Mouse (Mus musculus): ENCODE results near the gene Ldhal6b. TPM values are rescaled to one million over a fixed set of nuclear protein-coding genes. Genes with fewer than 3 reads are reported as not detected.
"Not testable (repeated sequence)": the region's sequence is repeated elsewhere in the genome, so short reads cannot be mapped to it uniquely, and the experiment has no call there.

Ldhal6b gene
- total RNA-seq (2021) = 1 to 10 TPM; 1.9 to 2.0 TPM

DNA sequence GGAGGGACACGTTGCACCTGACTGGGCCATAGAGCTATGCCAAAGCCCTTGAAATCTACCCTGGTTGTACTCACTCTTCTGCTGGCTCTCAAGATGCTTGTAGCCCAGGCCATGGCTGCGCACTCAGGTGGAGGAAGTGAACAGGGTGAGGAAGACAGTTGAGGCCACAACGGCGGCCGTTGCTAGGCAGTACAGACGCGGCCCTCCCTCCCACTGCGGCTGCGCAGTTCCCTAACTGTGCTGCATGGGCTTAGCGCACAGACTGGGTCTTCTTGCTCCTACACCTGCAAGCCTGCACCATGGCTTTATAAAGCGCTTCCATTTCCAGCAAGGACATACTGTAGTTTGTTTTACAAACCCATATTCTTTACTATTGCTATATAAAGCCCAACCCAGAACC lies at the start of gene Ldhal6b:
TSS of gene Ldhal6b (minus strand) at position 223 of the 400 bp plus-strand sequence.
- intact Hi-C loops (cut with DNase I) = no loop called here
- no peak for DNase-seq

DNA sequence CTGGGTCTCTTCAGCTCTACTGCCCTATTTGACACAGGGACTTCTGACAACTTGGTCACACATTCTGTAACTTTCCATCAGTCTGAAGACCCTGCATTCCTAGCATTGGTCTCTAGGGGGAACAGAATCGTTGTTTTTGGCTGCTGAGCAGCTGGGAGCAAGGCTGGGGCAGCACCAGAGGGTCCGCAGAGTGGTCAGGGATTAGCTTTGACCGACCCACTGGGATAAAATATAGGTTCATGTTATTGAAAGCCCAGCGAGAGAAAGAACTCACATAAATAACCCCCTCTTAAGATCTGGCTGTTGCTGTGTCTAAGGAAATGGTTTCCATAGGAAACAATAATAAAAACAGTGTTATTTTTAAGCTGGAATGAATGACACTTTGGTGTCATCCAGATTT lies 48.6 kb upstream of the Ldhal6b start:
- intact Hi-C loops (cut with DNase I) = no loop called here
- DNase-seq = no peak

DNA sequence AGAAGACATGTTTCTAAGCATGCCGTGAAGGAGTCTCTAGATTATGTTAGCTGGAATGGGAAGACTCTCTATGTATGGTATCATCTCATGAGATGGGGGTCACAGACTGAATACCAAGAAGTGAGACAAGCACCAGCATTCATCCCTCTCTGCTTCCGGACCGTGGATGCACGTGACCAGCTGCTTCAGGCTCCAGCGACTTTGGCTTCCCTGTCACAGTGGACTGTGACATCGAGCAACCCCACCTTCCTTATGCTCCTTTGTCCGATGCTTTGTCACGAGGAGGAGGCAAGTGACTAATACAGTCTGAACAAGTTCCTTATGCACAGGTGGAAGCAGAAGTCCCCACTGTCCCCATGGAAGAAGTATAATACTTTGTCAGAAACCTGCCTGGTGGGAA lies 48.2 kb upstream of the Ldhal6b start:
- DNase-seq = no peak
- intact Hi-C loops (cut with DNase I) = no loop called here

DNA sequence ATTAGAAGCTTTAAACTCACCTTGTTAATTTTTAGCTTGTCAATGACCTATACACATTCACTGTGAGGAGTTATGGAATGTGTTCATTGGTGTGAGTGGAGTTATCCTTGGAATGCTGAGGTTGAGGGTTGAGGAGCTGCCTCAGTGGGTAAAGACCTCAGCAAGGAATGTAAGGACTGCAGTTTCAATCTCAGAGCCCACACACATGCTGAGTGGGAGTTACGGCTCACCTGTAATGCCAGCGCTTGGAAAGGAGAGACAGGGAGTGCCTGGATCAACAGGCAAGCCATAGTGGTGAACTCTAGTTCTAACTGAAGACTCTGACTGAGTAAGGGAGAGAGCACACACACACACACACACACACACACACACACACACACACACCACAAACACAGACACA lies 45.3 kb upstream of the Ldhal6b start:
- DNase-seq = no peak
- intact Hi-C loops (cut with DNase I) = no loop called here

DNA sequence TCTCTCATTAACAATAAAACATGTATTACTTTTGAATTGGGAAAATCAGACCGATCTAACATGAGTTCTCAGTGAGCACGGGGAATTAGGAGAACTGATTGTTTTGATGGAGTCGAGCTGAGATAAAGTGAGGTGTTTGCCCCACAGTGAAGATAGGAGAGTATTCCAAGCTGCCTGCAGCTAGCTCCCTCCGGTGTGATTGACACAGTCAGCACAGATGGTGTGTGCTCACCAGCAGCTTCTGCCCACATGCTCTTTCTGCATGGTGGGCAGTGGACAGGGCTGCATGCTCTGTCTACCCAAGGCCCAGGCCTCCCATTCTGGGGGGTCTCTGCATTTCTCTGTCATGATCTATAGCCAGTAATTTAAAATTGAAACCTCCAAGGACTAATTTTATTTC lies 35.1 kb upstream of the Ldhal6b start:
- peak; percentile 12 for DNase-seq
- intact Hi-C loops (cut with DNase I) = no loop called here

DNA sequence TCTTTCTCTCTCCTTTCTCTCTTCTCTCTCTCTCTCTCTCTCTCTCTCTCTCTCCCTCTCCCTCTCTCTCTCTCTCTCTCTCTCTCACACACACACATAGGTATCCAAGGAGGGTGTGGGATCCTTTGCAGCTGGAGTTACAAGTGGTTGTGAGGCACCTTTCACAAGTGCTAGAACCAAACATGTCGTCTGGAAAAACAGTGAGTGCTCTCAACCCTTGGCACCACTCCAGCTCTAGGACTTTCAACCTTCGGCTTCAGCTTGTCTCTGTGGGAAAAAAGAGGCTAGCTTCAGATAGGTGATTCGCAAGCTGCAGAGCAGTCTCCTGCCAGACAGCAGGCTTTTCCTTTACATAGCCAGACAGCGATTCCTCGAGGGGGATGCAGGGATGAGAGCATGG lies 25.2 kb upstream of the Ldhal6b start:
- intact Hi-C loops (cut with DNase I) = loop anchor here (5.0 kb wide), 1 partner anchor 49 kb away; the partner anchor contains the start of gene Zdhhc14
- no peak for DNase-seq

DNA sequence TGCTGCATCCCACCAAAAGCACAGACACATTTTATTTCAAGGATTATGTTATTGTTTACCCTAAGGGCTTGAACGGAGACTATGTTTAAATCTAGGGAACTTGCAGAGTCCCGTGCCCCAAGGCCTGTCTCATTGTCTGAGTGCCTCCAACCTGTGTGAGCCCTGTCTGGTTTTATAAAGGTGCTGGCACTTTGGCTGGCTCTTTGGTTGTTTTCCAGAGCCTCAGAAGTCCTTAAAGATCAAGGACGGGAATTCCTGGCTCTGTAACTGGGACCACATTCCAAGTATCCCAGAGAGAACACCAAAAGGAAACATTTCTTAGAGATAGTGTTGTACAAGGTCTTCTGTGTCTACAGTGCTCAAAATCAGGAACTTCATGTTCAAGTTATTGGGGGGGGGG lies 24.7 kb upstream of the Ldhal6b start:
- intact Hi-C loops (cut with DNase I) = loop anchor here (5.0 kb wide), 1 partner anchor 49 kb away; the partner anchor contains the start of gene Zdhhc14
- DNase-seq = no peak

DNA sequence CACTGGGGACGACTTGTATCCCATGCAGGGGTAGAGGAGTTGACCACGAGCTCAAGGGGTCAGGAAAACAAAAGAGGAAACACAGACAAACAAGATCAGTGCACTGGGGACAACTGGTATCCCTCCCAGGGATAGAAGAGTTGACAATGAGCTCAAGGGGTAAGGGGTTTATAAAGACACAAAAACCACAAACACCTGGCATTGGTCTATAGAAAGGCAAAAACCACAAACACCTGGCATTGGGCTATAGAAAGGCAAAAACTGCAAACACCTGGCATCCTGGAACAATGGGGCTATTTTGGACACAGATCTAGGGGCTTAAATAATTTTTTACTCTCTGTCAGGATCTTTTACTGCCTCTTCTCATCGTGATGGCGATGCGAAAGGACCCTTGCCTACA lies 23.8 kb upstream of the Ldhal6b start:
- DNase-seq = not testable (repeated sequence)
- intact Hi-C loops (cut with DNase I) = loop anchor here (5.0 kb wide), 1 partner anchor 50 kb away; the partner anchor contains the start of gene Zdhhc14

DNA sequence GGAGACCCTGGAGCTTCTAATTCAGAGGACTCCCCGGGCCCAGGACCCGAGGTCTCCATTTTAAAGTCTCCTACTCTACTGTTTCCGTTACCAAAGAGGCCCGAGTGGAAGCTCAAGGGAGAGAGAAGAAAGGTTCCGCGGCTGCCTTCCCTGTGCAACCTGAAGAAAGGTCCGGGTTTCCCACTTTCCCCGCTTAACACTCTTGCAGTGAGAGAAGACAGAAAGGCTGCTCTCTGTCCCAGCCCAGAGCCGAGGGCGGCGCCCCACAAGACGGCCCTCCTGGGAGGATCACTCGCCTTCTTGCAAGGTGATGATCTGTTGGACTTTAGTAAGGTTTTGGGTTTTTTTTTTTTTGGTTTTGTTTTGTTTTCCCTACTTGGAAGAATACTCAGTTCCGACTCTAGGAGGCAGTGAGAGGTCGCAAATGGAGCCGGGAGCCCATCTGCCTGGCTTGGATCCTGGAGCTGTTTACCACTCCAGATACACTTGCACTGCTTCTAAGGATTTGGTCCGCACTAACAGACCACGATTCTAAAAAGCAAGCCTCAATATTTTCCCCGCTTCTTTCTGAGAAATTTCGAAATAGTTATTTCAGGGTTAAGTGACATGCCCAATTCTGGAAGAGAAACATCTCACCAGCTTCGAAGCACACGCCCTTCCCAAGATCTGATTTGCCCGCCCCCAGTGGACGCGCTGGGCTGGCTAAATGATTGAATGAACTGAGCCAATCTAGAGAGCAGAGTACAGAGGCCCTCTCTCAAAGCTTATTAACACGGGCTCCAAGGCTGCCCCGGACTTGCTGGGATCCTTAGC lies 21.8 kb upstream of the Ldhal6b start, which contains the start of gene Tmem242:
TSS of gene Tmem242 (minus strand) at position 101 of the 813 bp plus-strand sequence.
- peak; percentile 86 for DNase-seq
- intact Hi-C loops (cut with DNase I) = loop anchor here (2.0 to 5.0 kb wide), 2 partner anchors 52 to 312 kb away; partner anchors contain the start of gene Zdhhc14

DNA sequence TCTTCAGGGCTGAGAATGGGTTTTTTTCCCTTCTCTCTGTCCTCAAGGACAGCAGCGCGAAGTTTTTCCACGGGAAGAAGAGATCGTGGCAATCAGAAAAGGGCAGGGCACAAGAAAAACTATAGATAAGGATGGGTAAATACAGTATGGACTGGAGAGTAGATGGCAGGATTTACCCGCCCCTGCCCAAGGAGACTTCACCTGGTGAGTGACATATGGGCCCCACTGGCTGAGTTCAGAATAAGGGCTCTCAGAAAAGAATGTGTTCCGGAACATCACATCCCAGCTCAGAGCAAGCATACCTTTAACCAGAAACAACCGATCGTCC lies 21.2 kb upstream of the Ldhal6b start:
- DNase-seq = no peak
- intact Hi-C loops (cut with DNase I) = loop anchor here (2.0 to 10.0 kb wide), 3 partner anchors 53 to 485 kb away; partner anchors contain the start of gene Zdhhc14

DNA sequence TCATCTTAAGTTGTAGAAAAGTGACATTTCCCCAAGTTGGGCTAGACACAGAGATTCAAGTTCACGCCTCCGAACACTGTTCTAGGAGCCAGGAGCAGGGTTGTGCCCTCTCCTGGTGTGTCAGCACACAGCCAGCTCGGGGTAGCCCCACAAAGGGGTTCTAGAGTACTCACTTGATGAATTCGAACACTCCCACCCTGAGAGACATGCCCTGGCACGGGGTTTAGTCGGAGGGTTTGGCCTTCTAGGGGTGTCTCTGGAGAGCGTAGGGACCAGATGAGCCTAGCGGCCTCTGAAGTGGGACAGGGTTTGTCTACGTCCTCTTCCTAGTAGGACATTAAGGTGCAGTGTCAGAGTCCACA lies 11.2 kb upstream of the Ldhal6b start:
- no peak for DNase-seq
- intact Hi-C loops (cut with DNase I) = loop anchor here (10.0 kb wide), 1 partner anchor 495 kb away; no protein-coding TSS in a partner anchor

DNA sequence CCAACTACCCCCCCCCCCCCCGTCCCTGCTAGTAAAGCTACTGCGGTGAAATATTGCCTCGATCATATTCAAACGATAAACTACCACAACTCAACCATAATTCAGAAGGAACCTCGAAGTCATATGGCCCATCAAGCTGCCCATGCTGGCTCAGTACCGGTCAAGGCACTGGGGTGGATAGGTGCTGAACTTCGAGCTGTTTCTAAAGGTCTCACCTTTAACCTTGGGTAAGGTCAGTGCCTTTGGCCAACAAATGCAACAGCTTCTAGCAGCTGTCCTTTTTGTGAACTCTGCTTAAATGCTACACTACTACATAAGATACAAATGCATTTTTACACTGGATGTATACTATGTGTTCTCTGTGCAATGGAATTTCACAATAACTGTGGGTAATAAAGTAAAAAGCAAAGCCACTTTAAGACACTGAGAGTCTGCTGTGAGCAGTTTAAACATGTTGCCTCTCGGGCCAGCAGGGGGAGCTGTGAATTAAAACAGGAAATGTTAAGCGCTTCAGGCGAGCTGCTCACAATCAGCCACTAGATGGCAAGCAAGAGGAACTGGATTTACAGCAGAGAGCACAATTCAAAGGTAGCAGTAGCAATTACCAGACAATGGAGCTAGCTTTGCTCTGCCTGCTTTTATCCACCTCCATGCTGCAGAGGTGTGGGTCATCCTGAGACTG lies 10.7 kb upstream of the Ldhal6b start:
- DNase-seq = peak; percentile 94
- intact Hi-C loops (cut with DNase I) = no loop called here

DNA sequence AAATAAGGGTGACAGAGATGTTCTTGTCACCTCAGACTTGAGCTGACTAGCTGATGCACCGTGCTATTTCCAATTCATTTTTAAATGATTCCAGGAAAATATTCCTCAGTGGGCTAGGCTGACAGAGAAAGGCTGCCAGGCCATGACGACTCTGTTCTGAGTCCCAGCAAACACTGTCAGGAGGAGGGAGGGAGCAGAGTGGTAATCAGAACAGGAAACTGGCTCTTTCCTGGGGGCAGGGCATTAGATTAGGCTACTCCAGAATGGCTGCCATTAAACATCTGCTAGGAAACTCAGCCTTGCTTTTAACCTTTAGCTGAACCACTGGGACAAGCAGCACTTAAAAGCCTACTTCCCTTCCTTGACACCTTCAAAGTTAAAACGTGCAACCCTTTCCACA lies 6.6 kb upstream of the Ldhal6b start:
- no peak for DNase-seq
- intact Hi-C loops (cut with DNase I) = no loop called here

DNA sequence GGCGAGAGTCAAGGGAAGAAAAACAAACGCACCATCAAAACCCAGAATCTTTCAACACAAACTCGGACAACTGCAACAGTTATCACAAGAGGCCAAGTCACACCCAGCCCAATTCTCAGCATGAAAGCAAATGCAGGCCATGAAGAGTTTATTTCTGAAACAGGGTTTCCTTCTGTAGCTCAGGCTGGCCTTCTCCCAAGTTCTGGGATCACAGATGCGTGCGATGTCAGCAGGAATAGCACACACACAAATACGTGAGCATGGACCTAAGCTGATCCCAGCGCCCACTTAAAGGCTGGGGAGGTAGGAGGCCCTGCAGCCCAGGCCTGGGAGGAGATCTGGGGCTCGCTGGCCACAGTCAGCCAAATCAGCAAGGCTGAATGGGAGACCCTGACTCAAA lies 5.6 kb upstream of the Ldhal6b start:
- intact Hi-C loops (cut with DNase I) = no loop called here
- DNase-seq = no peak

DNA sequence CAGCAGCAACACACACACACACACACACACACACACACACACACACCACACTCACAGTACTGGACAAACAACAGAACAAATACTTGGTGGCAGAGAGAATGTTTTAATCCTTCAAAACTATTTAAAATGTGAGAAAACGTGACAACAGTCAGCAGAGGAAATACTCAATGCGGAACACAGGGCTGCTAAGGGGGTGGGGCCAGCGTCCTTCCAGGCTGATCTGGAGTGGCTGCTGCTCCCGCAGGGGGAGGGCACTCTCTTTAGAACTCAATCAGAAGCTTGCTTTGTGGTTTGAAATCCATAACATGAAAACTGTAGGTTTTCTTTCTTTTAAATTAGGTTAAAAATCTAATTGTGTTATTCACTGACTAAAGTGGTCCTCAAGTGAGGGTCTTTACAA lies 3.3 kb upstream of the Ldhal6b start:
- DNase-seq = no peak
- intact Hi-C loops (cut with DNase I) = no loop called here

DNA sequence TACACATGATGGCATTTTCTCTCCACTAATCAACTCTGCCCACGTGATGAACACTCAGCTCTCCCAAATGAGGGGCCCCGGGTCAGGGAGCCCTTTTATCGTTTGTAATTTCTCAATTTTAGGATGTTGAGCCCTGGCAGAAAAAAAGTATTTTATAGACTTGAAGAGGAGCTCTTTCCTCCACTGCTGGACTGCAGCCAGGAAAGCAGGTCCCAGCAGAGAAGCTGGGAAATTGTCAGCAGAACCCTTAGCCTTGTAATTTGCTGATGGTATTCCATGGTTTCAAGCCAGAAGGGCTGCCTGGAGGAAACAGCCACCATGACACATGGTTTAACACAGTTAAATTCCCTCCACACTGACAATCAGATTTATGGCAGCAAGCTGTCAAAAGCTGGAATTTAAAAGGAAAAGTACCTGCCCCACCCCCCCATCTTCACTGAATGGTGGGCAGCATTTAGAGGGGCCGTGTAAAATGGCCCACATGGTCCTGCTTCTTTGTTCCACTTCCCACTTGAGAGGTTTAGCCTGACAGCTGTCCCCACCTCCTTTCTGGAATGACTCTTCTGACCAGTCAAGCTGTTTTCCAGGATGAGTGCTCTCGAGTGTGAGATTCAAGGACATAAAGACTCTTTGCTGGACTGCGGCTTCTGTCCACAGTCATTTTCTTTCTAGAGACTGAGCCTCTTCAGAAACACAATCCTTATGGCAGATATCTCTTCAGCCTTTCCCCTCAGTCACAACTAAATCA lies 1.4 kb upstream of the Ldhal6b start:
- DNase-seq = peak; percentile 26
- intact Hi-C loops (cut with DNase I) = no loop called here

DNA sequence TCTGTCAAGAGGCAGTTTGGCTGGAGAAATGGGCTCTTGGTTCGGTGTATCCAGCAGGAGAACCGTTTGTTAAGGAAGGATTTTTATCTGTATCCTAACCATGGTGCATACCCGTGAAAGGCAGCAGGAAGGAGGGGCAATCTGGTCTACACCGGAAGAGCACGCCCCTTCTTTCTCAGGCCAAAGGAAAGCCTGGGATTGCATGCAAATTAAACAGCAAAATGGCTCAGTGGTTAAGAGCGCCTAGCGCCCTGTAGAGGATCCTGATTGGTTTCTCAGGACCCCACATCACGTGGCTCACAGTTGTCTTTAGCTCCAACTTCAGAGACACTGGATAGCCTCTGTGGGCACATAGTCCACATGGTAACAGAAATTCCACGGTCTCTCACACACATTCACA lies 489 bp upstream of the Ldhal6b start:
- no peak for DNase-seq
- intact Hi-C loops (cut with DNase I) = no loop called here

DNA sequence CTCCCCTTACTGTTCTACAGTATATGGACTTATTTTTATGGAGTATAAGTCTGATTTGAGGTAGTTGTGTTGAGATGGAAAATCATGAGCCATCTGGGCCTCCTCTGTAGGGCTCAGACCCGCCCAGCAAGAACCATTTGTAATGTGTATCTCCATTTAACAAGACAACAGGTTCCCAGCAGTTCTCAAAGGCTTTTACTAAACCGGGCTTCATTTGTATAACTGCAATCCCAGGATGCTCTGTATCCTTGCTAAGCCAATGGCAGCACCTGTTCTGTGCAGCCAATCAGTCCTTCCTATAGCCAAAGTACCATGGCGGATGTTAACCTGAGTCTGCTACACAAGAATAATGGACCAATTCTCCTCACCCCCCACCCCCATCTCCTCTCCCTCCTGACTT lies 2.0 kb downstream of the Ldhal6b start:
- intact Hi-C loops (cut with DNase I) = no loop called here
- no peak for DNase-seq

DNA sequence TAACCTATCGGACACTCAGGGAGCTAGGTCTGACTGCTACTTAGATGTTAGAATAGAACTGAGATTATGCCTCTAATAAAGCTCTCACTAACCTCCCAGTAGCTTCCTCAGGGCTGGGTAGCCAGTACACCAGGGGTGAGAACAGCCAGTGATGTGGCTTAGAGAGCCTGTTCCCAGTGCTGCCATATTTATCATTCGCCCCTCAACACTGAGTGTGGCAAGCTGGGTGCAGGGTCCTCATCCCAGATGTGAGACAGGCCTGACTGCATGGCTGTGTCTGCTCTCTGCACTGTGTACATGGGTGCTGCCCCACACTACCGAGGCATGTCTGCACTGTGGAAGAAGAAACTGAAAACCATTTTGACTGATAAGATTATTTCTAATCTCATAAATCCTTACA lies 4.5 kb downstream of the Ldhal6b start:
- intact Hi-C loops (cut with DNase I) = no loop called here
- no peak for DNase-seq

DNA sequence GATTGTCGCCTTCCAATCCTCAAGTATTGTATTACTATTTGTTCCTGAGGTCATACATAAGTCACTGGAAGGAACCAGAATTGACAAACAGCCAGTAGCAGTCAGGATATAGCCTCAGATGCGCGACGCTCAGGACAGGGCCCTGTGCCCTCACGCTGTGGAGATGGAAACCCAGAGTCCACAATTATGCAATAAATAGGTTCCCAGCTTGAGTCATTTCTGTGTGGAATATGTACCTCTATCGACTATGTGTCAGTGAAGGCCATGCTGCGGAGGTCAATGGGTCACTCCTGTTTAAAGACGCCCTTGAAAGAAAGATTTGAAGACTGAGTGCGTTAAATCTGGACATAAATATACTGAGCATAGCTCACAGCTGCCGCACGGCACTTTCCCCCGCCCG lies 5.2 kb downstream of the Ldhal6b start:
- intact Hi-C loops (cut with DNase I) = no loop called here
- DNase-seq = no peak

DNA sequence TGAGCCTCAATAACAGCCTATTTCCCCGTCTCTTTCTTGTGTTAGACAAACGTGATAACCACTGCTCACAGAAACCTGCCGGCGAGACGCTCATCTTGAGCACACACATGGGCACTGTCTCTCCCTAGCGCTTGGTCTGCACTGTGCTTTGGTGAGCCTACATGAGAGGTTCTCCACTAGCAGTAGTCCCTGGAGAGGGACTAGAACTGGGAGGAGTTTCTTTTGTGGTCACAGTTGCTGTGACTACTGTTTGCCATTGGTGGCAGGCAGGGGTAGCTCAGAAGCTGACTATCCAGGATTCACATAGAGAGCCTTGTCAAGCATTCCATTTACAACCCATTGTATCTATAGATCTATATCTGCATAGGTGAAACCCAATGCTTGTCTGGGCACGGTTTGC lies 5.8 kb downstream of the Ldhal6b start:
- intact Hi-C loops (cut with DNase I) = no loop called here

More for the DNA sequence above, 5.8 kb downstream of the Ldhal6b start:
- DNase-seq = no peak

Data from left cerebral cortex, postnatal 4 days (tissue).